Mouse (Mus musculus): ENCODE measurements around the gene Zdhhc3.

DNA sequence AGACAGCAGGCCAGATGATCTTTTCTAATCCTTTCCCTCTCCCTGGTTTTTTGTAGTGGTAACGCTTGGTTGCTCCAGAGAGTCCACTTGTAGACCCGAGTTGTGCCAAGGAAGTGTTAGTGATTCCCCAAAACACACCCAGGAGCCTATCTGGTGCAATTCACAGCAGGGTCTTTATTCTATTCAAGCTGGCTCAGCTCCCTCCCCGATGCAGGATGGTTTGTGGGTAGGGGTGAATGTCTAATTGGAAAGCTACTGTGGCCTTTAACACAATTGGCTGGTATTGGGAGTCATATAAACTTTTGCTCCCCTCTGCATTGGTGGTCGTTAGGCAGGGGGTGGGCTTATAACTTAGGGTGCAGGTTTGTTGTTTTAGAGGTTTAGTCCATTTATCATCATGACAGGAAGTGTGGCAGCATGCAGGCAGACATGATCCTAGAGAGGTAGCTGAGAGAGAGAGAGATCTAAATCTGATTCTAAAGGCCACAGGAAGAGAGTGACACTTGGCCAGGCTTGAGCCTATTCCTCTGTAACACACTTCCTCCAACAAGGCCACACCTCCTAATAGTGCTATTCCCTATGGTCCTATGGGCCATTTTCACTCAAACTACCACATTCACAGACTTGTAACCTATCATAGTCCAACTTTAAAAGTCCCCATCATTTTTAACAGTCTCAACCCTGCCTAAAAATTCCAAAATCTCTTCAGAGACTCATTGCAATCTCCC, 27.0 kb upstream of the Zdhhc3 start:
- TF ChIP-seq CTCF (IDR thresholded peaks at IDR 0.05; ENCODE audit: borderline replicate concordance, insufficient read depth, low read length) (no peak), POLR2A (IDR thresholded peaks at IDR 0.05; ENCODE audit: low read depth, low read length) (no peak)
